Mouse (Mus musculus): ENCODE data around the gene Dcdc2a. TPM values are rescaled to one million over a fixed set of nuclear protein-coding genes. Genes with fewer than 3 reads are reported as not detected.

Dcdc2a gene
- polyA plus RNA-seq, 1 experiment from 2014 or later: 4.3 TPM

GRCm38 (mm10) chr13:25052671-25053070 is 3.1 kb upstream of the Dcdc2a start:
- Histone ChIP-seq H3K9me3 (no peaks in the 10 kb centered on the region), H3K27ac (replicated peaks) (no peak overlapping the region), H3K4me1 (replicated peaks) (peaks cover 19% of the 10 kb centered on the region), H3K9ac (no peak overlapping the region), H3K4me2 (no peak overlapping the region), H3K27me3 (peaks cover 14% of the 10 kb centered on the region), H3K4me3 (no peak overlapping the region), H3K36me3 (no peaks in the 10 kb centered on the region)
- no peak for ATAC-seq (ENCODE audit: low FRiP score, low read depth)
- WGBS: 97% methylated on average over 5 of the region's 5 CpGs

DNA sequence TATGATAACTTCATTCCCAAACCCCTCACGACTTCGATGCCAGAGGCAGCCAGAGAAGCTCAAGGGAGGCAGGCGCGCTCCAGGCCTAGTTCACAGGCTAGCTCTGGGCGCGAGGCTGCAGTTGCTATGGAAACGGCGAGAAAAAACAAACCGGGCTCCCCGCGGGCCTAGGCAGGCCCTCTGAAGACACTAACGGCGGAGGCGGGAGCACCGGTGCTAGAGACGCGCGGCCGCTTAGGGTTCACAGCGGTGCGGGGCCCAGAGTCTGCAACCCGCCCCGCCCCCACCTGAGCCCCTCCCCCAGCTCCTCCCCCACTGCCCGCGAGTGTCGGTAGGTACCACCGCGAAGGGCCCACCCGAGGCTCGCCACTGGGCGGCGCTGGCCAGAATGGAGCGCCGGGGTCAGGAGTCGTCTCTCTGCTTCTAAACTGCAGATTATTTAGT is 671 bp upstream of the Dcdc2a start:
- Histone ChIP-seq H3K9me3 (no peaks in the 10 kb centered on the region), H3K4me1 (replicated peaks) (peaks cover 19% of the 10 kb centered on the region), H3K9ac (peak overlapping the region; percentile 24), H3K4me3 (peak overlapping the region; percentile 67), H3K4me2 (peak overlapping the region; percentile 100), H3K27me3 (peaks cover 17% of the 10 kb centered on the region), H3K27ac (replicated peaks) (no peak overlapping the region), H3K36me3 (no peaks in the 10 kb centered on the region)
- ATAC-seq (ENCODE audit: low FRiP score, low read depth): peak; percentile 93
- 0% methylated on average over 33 of the region's 35 CpGs for WGBS

DNA sequence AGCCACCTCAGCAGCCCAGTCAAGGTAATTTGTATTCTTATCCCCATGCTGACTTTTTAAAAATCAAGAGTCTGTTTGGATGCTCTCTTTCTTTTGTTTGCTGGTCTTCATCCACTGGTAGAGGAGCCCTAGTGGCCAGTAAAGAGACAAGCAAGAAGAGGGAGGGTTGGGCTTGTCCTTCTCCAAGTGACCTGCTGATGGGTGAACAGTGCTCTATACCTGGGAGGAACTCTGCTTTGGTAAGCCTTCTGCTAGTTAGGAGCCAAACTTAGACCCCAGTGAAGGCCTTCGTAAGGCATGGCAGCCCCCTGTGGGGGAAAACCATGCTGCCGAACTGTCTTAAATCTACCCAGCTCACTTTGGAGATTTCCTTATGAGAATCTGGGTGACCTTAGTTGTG is 10.9 kb downstream of the Dcdc2a start:
- no peak overlapping the region for H3K27ac ChIP-seq (replicated peaks)
- H3K9ac ChIP-seq: no peak overlapping the region
- no peak for ATAC-seq (ENCODE audit: low FRiP score, low read depth)
- WGBS: 97% methylated on average over 2 of the region's 2 CpGs
- no peaks in the 10 kb centered on the region for H3K27me3 ChIP-seq
- no peak overlapping the region for H3K4me2 ChIP-seq
- H3K4me1 ChIP-seq (replicated peaks): no peaks in the 10 kb centered on the region
- 0 out of 2 replicates have a peak, but pooled peaks cover 2% of the 10 kb centered on the region for H3K9me3 ChIP-seq
- no peak overlapping the region for H3K4me3 ChIP-seq
- no peaks in the 10 kb centered on the region for H3K36me3 ChIP-seq

DNA sequence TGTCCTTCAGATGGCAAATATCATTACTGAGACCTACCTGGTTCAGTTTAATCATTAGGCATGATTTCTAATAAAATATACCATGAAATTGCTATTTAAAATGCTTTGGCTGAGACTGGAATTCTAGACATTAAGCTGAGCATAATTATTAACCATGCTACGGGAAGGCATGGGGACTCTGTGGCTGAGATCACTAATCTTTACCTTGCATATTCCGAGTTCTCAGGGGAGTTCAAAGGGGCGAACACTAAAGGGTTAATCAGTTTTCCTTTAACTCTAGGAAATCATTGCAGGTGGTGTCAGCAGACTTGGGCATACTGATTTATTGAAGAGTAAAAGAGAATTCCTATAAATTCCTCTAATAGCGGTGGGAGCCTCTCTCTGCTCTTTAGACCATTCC is 11.4 kb downstream of the Dcdc2a start:
- Histone ChIP-seq H3K9me3 (0 out of 2 replicates have a peak, but pooled peaks cover 4% of the 10 kb centered on the region), H3K4me2 (no peak overlapping the region), H3K4me1 (replicated peaks) (no peaks in the 10 kb centered on the region), H3K4me3 (no peak overlapping the region), H3K27ac (replicated peaks) (no peak overlapping the region), H3K36me3 (no peaks in the 10 kb centered on the region), H3K9ac (no peak overlapping the region), H3K27me3 (no peaks in the 10 kb centered on the region)
- 88% methylated on average over 4 of the region's 4 CpGs for WGBS
- no peak for ATAC-seq (ENCODE audit: low FRiP score, low read depth)

GRCm38 (mm10) chr13:25069765-25070164 is 14.0 kb downstream of the Dcdc2a start:
- H3K4me2 ChIP-seq: no peak overlapping the region
- H3K9ac ChIP-seq: no peak overlapping the region
- no peaks in the 10 kb centered on the region for H3K36me3 ChIP-seq
- H3K27me3 ChIP-seq: no peaks in the 10 kb centered on the region
- WGBS: 88% methylated on average over 4 of the region's 4 CpGs
- H3K4me3 ChIP-seq: no peak overlapping the region
- ATAC-seq (ENCODE audit: low FRiP score, low read depth): no peak
- H3K9me3 ChIP-seq: 0 out of 2 replicates have a peak, but pooled peaks cover 4% of the 10 kb centered on the region
- H3K4me1 ChIP-seq (replicated peaks): no peaks in the 10 kb centered on the region
- H3K27ac ChIP-seq (replicated peaks): no peak overlapping the region

GRCm38 (mm10) chr13:25070791-25071190 is 15.0 kb downstream of the Dcdc2a start:
- H3K36me3 ChIP-seq: no peaks in the 10 kb centered on the region
- no peak overlapping the region for H3K4me3 ChIP-seq
- WGBS: 91% methylated on average over 4 of the region's 4 CpGs

GRCm38 (mm10) chr13:25077262-25077661 is 21.5 kb downstream of the Dcdc2a start:
- no peaks in the 10 kb centered on the region for H3K27me3 ChIP-seq
- no peak for ATAC-seq (ENCODE audit: low FRiP score, low read depth)

More at GRCm38 (mm10) chr13:25070791-25071190, 15.0 kb downstream of the Dcdc2a start:
- Histone ChIP-seq H3K4me2 (no peak overlapping the region), H3K9me3 (0 out of 2 replicates have a peak, but pooled peaks cover 4% of the 10 kb centered on the region), H3K4me1 (replicated peaks) (no peaks in the 10 kb centered on the region), H3K27ac (replicated peaks) (no peak overlapping the region), H3K9ac (no peak overlapping the region), H3K27me3 (no peaks in the 10 kb centered on the region)
- no peak for ATAC-seq (ENCODE audit: low FRiP score, low read depth)

DNA sequence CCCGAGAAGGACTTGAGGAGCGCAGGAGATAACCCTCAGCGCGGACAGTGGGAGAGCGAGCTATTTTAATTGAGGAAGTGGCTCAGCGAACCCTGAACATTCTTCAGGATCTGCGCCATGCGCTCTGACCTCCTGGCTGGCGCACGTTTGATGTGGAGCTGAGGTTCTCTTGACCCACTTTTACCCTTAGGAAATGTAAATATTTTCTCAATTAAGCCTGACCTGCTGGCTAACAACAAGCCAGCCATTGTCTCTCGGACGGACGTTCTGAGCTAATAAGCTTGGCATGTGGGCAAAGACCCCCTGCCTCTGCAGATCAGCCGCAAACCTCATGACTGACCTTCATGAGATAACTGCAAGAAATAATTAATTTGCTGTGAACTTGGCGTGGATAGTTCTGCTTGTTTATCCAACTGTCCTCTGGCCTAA is 27.4 kb downstream of the Dcdc2a start:
- Histone ChIP-seq H3K4me2 (peak overlapping the region; percentile 19; the same call in 1 of the 2 replicates), H3K27ac (replicated peaks) (no peak overlapping the region), H3K27me3 (no peaks in the 10 kb centered on the region), H3K36me3 (no peaks in the 10 kb centered on the region), H3K9me3 (no peaks in the 10 kb centered on the region), H3K4me1 (replicated peaks) (no peaks in the 10 kb centered on the region; the same call in 1 of the 2 replicates), H3K9ac (no peak overlapping the region), H3K4me3 (no peak overlapping the region)
- ATAC-seq (ENCODE audit: low FRiP score, low read depth): peak; percentile 34; the same call in 1 of the 2 replicates
- 33% methylated on average over 15 of the region's 15 CpGs for WGBS

More at GRCm38 (mm10) chr13:25077262-25077661, 21.5 kb downstream of the Dcdc2a start:
- Histone ChIP-seq H3K4me1 (replicated peaks) (no peaks in the 10 kb centered on the region), H3K4me2 (no peak overlapping the region), H3K9me3 (no peaks in the 10 kb centered on the region), H3K4me3 (no peak overlapping the region), H3K9ac (no peak overlapping the region), H3K36me3 (no peaks in the 10 kb centered on the region), H3K27ac (replicated peaks) (no peak overlapping the region)
- WGBS: 13% methylated on average over 7 of the region's 7 CpGs

- Histone ChIP-seq H3K27me3 (no peaks in the 10 kb centered on the region), H3K4me1 (replicated peaks) (no peaks in the 10 kb centered on the region; the same call in 1 of the 2 replicates), H3K4me3 (no peak overlapping the region), H3K36me3 (no peaks in the 10 kb centered on the region), H3K9me3 (no peaks in the 10 kb centered on the region), H3K4me2 (no peak overlapping the region), H3K9ac (no peak overlapping the region), H3K27ac (replicated peaks) (no peak overlapping the region)
- no peak for ATAC-seq (ENCODE audit: low FRiP score, low read depth)
- 92% methylated on average over 7 of the region's 7 CpGs for WGBS
These were observed 29.3 kb downstream of the Dcdc2a start for GRCm38 (mm10) chr13:25085147-25085546.

DNA sequence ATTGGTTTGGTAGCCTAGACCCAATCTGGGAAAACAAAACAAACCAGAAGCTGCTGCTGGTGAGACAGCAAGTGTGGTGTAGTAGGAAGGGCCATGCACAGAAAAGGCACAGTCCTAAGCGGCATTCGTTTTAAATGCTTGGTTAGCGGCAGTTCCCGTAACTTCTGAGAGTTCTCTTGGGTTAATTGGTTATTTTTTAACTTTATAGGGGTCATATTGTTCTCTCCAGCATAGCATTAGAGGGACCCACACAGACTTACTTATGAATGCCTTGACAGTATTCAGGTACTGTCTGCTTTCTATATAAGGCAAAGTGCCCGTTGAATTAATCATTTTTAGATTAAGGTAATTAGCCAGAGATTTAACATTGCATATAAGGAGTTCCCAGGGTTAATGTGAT is 35.5 kb downstream of the Dcdc2a start:
- Histone ChIP-seq H3K9me3 (no peaks in the 10 kb centered on the region), H3K4me1 (replicated peaks) (no peaks in the 10 kb centered on the region), H3K4me3 (no peak overlapping the region), H3K9ac (no peak overlapping the region), H3K27me3 (no peaks in the 10 kb centered on the region), H3K4me2 (no peak overlapping the region), H3K27ac (replicated peaks) (no peak overlapping the region), H3K36me3 (no peaks in the 10 kb centered on the region)
- ATAC-seq (ENCODE audit: low FRiP score, low read depth): no peak
- WGBS: 58% methylated on average over 5 of the region's 5 CpGs

DNA sequence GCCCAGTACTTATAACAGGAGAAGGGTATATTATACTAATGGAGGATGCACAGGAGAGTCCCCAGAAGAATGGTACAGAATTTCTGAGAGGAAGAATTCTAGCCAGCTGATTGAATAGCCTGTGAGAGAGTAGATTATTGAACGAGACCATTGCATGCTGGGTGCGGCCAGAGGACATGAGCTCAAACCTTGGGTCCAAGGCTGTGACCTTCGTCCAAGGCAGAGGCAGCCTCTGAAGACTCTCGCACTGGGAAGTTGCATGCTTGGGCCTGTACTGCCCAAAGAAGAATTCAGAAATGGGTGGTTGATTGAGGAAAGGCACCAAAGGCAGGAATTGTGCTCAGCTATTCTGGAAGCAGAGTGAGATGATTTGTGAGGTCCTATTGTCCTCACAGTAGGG is 38.0 kb downstream of the Dcdc2a start:
- no peak for ATAC-seq (ENCODE audit: low FRiP score, low read depth)
- no peaks in the 10 kb centered on the region for H3K9me3 ChIP-seq
- H3K27ac ChIP-seq (replicated peaks): no peak overlapping the region
- H3K4me2 ChIP-seq: no peak overlapping the region
- H3K9ac ChIP-seq: no peak overlapping the region
- no peaks in the 10 kb centered on the region for H3K4me1 ChIP-seq (replicated peaks)
- H3K4me3 ChIP-seq: no peak overlapping the region
- no peaks in the 10 kb centered on the region for H3K36me3 ChIP-seq
- WGBS: 92% methylated on average over 4 of the region's 4 CpGs
- H3K27me3 ChIP-seq: no peaks in the 10 kb centered on the region

GRCm38 (mm10) chr13:25094381-25094780 is 38.6 kb downstream of the Dcdc2a start:
- Histone ChIP-seq H3K4me2 (no peak overlapping the region), H3K4me3 (no peak overlapping the region), H3K9ac (no peak overlapping the region), H3K4me1 (replicated peaks) (no peaks in the 10 kb centered on the region), H3K36me3 (no peaks in the 10 kb centered on the region), H3K27ac (replicated peaks) (no peak overlapping the region), H3K9me3 (no peaks in the 10 kb centered on the region), H3K27me3 (no peaks in the 10 kb centered on the region)
- 87% methylated on average over 4 of the region's 4 CpGs for whole genome bisulfite sequencing
- ATAC-seq (ENCODE audit: low FRiP score, low read depth): no peak

GRCm38 (mm10) chr13:25097348-25097747 is 41.5 kb downstream of the Dcdc2a start:
- H3K9me3 ChIP-seq: no peaks in the 10 kb centered on the region
- no peak overlapping the region for H3K27ac ChIP-seq (replicated peaks)
- no peak overlapping the region for H3K4me3 ChIP-seq
- 62% methylated on average over 8 of the region's 8 CpGs for WGBS
- no peaks in the 10 kb centered on the region for H3K27me3 ChIP-seq
- no peaks in the 10 kb centered on the region for H3K4me1 ChIP-seq (replicated peaks)
- no peak overlapping the region for H3K9ac ChIP-seq
- H3K36me3 ChIP-seq: no peaks in the 10 kb centered on the region
- no peak for ATAC-seq (ENCODE audit: low FRiP score, low read depth)
- no peak overlapping the region for H3K4me2 ChIP-seq

All from hindbrain, embryonic 15.5 days (tissue).